Mouse (Mus musculus) cortical plate, adult 2 months (tissue): ENCODE data around the gene Rfc4.

Source experiments
- CTCF ChIP-seq: fragments of 200-500 bp; IDR thresholded peaks from 2 replicates; pipeline ENCODE4 v1.5.1; 2011; ENCODE audit warnings: mild to moderate bottlenecking, control low read depth, low read length; ENCODE audit not compliant: insufficient read depth; ENCODE audit errors: extremely low read depth
- POLR2A ChIP-seq: fragments of 200-500 bp; IDR thresholded peaks from 2 replicates; pipeline ENCODE4 v1.6.1; 2011; ENCODE audit warnings: mild to moderate bottlenecking, low read length, control low read depth; ENCODE audit not compliant: insufficient read depth; ENCODE audit errors: extremely low read depth

DNA sequence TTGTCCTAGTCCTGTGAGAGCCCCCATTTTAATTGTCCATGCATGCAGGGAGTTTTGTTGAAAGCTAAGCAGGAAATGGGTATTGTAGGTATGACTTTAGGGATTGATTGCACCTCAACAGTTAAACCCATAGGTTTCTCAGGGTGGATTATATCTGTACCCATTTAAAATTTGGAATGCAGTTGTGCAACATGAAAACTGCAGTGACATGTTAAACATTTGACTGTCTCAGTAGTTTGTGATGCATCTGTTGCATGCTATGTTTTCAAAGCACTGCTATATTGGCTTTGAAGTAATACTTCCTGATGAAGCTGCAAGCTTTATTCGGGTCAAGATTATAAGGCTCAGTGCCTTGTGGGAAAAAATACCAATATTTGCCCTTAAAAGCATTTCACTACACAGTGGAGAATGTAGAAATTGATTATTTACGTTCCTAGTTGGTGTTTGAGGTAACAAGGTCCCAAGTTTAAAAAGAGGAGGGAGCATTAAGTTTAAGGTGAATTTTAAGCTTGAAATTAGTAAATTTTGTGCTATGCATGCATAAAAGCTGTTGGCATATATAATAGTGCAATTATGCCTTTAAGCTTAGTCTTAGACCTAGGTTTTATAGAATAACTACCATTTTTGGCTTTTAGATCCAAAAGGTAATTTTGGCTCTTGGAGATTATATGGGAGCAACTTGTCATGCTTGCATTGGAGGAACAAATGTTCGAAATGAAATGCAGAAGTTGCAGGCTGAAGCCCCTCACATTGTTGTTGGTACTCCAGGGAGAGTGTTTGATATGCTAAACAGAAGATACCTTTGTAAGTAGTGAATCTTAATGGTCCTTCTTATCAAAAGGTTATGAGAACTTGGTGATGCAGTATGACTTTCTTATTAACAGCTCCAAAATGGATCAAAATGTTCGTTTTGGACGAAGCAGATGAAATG is 17.9 kb downstream of the Rfc4 start:
- TF ChIP-seq POLR2A (no peak), CTCF (no peak)
